Comparison of ENCODE assay signal across 7 mouse cellular contexts in genomic region chr8:69328301-69329288, GRCm38 (mm10). TPM values are rescaled to one million over a fixed set of nuclear protein-coding genes. Genes with fewer than 3 reads are reported as not detected.
DNase-seq lines count a peak whose midpoint lies in the region; ATAC-seq and TF ChIP-seq lines count a peak whose summit lies in the region.

No protein-coding gene starts in this region.

- ATAC-seq in midbrain, embryonic 12.5 days (ENCODE audit: low FRiP score, low read depth) = peak; percentile 93

- no peak for TF ChIP-seq POLR2A in small intestine, adult 2 months (IDR thresholded peaks at IDR 0.05; ENCODE audit: low read depth, low read length)

- H3K36me3 ChIP-seq in embryonic facial prominence, embryonic 10.5 days (replicated peaks) = no peaks in the 10 kb centered on the region
- no peaks in the 10 kb centered on the region for H3K36me3 ChIP-seq in limb, embryonic 10.5 days
- no peaks in the 10 kb centered on the region for H3K36me3 ChIP-seq in midbrain, embryonic 12.5 days
- H3K36me3 ChIP-seq in small intestine, adult 2 months (ENCODE audit: control insufficient read depth, insufficient read depth, low read length) = no peaks in the 10 kb centered on the region

- H3K4me2 ChIP-seq in midbrain, embryonic 12.5 days (replicated peaks) = peak overlapping the region; percentile 61

- DNase-seq in adrenal gland, postnatal 10 days = peak; percentile 91
- peak; percentile 85 for DNase-seq in embryonic facial prominence, embryonic 10.5 days (ENCODE audit: low spot score)
- peak; percentile 70 to 94 for DNase-seq in heart, adult 18-20 months
- DNase-seq in kidney, adult 18-20 months = peak; percentile 93
- peak; percentile 90 for DNase-seq in limb, embryonic 10.5 days (ENCODE audit: low spot score)

- peak overlapping the region; percentile 47; the same call in 1 of the 2 replicates for H3K9ac ChIP-seq in midbrain, embryonic 12.5 days (replicated peaks)

- H3K4me3 ChIP-seq in embryonic facial prominence, embryonic 10.5 days = peak overlapping the region; percentile 52
- peak overlapping the region; percentile 44 for H3K4me3 ChIP-seq in limb, embryonic 10.5 days
- peak overlapping the region; percentile 38 for H3K4me3 ChIP-seq in midbrain, embryonic 12.5 days
- H3K4me3 ChIP-seq in small intestine, adult 2 months (ENCODE audit: low read depth, low read length) = peak overlapping the region; percentile 50

- no peaks in the 10 kb centered on the region for H3K4me1 ChIP-seq in embryonic facial prominence, embryonic 10.5 days
- H3K4me1 ChIP-seq in limb, embryonic 10.5 days = no peaks in the 10 kb centered on the region
- H3K4me1 ChIP-seq in midbrain, embryonic 12.5 days = no peaks in the 10 kb centered on the region
- H3K4me1 ChIP-seq in small intestine, adult 2 months (ENCODE audit: control insufficient read depth, insufficient read depth, insufficient read length, low read length) = peaks cover 2% of the 10 kb centered on the region; the same call in 1 of the 2 replicates

- 0 out of 2 replicates have a peak, but pooled peaks cover 8% of the 10 kb centered on the region for H3K9me3 ChIP-seq in embryonic facial prominence, embryonic 10.5 days
- H3K9me3 ChIP-seq in limb, embryonic 10.5 days (replicated peaks) = no peaks in the 10 kb centered on the region
- no peaks in the 10 kb centered on the region for H3K9me3 ChIP-seq in midbrain, embryonic 12.5 days

- H3K27ac ChIP-seq in embryonic facial prominence, embryonic 10.5 days (replicated peaks) = no peak overlapping the region
- H3K27ac ChIP-seq in limb, embryonic 10.5 days = no peak overlapping the region
- H3K27ac ChIP-seq in midbrain, embryonic 12.5 days (replicated peaks) = no peak overlapping the region
- H3K27ac ChIP-seq in small intestine, adult 2 months (ENCODE audit: insufficient read depth, low read depth, low read length) = no peak overlapping the region

- no peaks in the 10 kb centered on the region for H3K27me3 ChIP-seq in embryonic facial prominence, embryonic 10.5 days (replicated peaks; ENCODE audit: low read depth, poor library complexity, severe bottlenecking)
- H3K27me3 ChIP-seq in limb, embryonic 10.5 days (ENCODE audit: low read depth, poor library complexity, severe bottlenecking) = no peaks in the 10 kb centered on the region
- no peaks in the 10 kb centered on the region for H3K27me3 ChIP-seq in midbrain, embryonic 12.5 days
- H3K27me3 ChIP-seq in small intestine, adult 2 months (ENCODE audit: control insufficient read depth, insufficient read depth, low read length) = no peaks in the 10 kb centered on the region

- TF ChIP-seq CTCF in small intestine, adult 2 months (IDR thresholded peaks at IDR 0.05; ENCODE audit: extremely low read depth, insufficient read length, insufficient replicate concordance, low read depth, low read length) = peak; percentile 24; the same call in 1 of the 2 replicates

- WGBS in embryonic facial prominence, embryonic 10.5 days = 10% methylated on average over 24 of the region's 24 CpGs
- WGBS in limb, embryonic 10.5 days = 16% methylated on average over 24 of the region's 24 CpGs
- WGBS in midbrain, embryonic 12.5 days = 14% methylated on average over 24 of the region's 24 CpGs
- 8% methylated on average over 24 of the region's 24 CpGs for WGBS in small intestine, adult 2 months

RNA-seq across cellular contexts. Expression of gene D130040H23Rik, which starts 57.7 kb away (rescaled TPM):
- 10 to 100 TPM in 1 of 2 experiments, 1 to 10 TPM in 1; 6.0 to 10.9 TPM for total RNA-seq in adrenal gland, postnatal 10 days (2021)
- polyA plus RNA-seq in embryonic facial prominence, embryonic 10.5 days (2016; fragmentation: Nextera tagmentation; extraction: Ambion mirVana) = 6.0 and 6.2 TPM in 2 replicates
- total RNA-seq in heart, adult 18-20 months (2021) = 1 to 10 TPM in 1 of 2 experiments, under 1 TPM in 1; 0.74 to 1.2 TPM
- polyA plus RNA-seq in limb, embryonic 10.5 days (2016; fragmentation: Nextera tagmentation; extraction: Ambion mirVana) = 4.7 and 7.8 TPM in 2 replicates
- polyA plus RNA-seq in midbrain, embryonic 12.5 days (2016; fragmentation: Nextera tagmentation; extraction: Ambion mirVana) = 10.8 and 12.4 TPM in 2 replicates
- not detected in 2 replicates for polyA plus RNA-seq in small intestine, adult 2 months (2012; rRNA removed)
